Mouse (Mus musculus) layer of hippocampus, adult 2 months (tissue): ENCODE measurements around the gene Rars2. TPM values are rescaled to one million over a fixed set of nuclear protein-coding genes. Genes with fewer than 3 reads are reported as not detected.

ENCODE experiments used
- DNase-seq, 2 experiments: peaks; one replicate each; pipeline ENCODE4 v3.0.0; 2022; ENCODE audit warnings: low spot score in 2 of 2
- H3K27ac ChIP-seq: fragments of 200-600 bp; 2 replicates; pipeline ENCODE4 v1.8.1; 2022
- H3K4me3 ChIP-seq: fragments of 200-600 bp; 2 replicates; pipeline ENCODE4 v1.8.1; 2022; ENCODE audit warnings: mild to moderate bottlenecking
- CTCF ChIP-seq: fragments of 200-600 bp; conservative IDR thresholded peaks from 2 replicates; pipeline ENCODE4 v1.8.1; 2022; ENCODE audit warnings: antibody characterized with exemption, mild to moderate bottlenecking, moderate library complexity
- total RNA-seq, 2 experiments: library from RNA; stranded (reverse); gene quantifications; 2 replicates each; pipeline ENCODE4 v1.2.3; 2021

Rars2 gene
- total RNA-seq, 2 experiments from 2014 or later, result 24.2 to 28.5 TPM

GRCm38 (mm10) chr4:34661927-34662326 is 47.2 kb downstream of the Rars2 start:
- no peak for TF ChIP-seq CTCF
- no peak overlapping the region for H3K27ac ChIP-seq
- no peak for DNase-seq
- no peak overlapping the region for H3K4me3 ChIP-seq

GRCm38 (mm10) chr4:34667923-34668322 is 53.2 kb downstream of the Rars2 start:
- Histone ChIP-seq H3K27ac (no peak overlapping the region), H3K4me3 (no peak overlapping the region)
- no peak for TF ChIP-seq CTCF
- no peak for DNase-seq

- H3K4me3 ChIP-seq, result no peak overlapping the region
- no peak overlapping the region for H3K27ac ChIP-seq
- DNase-seq, result no peak
- TF ChIP-seq CTCF, result no peak
Measured at GRCm38 (mm10) chr4:34673721-34674120, 59.0 kb downstream of the Rars2 start.

- DNase-seq, result no peak
- no peak overlapping the region for H3K27ac ChIP-seq
- H3K4me3 ChIP-seq, result no peak overlapping the region
- peak; percentile 35 for TF ChIP-seq CTCF
Measured at GRCm38 (mm10) chr4:34680530-34680929, 65.8 kb downstream of the Rars2 start.

GRCm38 (mm10) chr4:34686874-34687567 is 72.3 kb downstream of the Rars2 start, which contains the start of gene Slc35a1:
Gene Slc35a1, minus strand, starts transcription at chr4:34687438.
- Histone ChIP-seq H3K27ac (peak within 1 kb of the TSS; percentile 97), H3K4me3 (peak within 1 kb of the TSS; percentile 69)
- DNase-seq, result peak; percentile 93 to 95
- peak; percentile 42 for TF ChIP-seq CTCF

GRCm38 (mm10) chr4:34688021-34688420 is 73.3 kb downstream of the Rars2 start:
- no peak for DNase-seq
- no peak overlapping the region for H3K27ac ChIP-seq
- H3K4me3 ChIP-seq, result no peak overlapping the region
- no peak for TF ChIP-seq CTCF

GRCm38 (mm10) chr4:34701528-34701927 is 86.8 kb downstream of the Rars2 start:
- TF ChIP-seq CTCF, result peak; percentile 72
- Histone ChIP-seq H3K4me3 (no peak overlapping the region), H3K27ac (no peak overlapping the region)
- DNase-seq, result peak in 1 of 2 experiments; percentile 25

- DNase-seq, result no peak
- TF ChIP-seq CTCF, result no peak
- Histone ChIP-seq H3K27ac (no peak overlapping the region), H3K4me3 (no peak overlapping the region)
Measured at GRCm38 (mm10) chr4:34702231-34702630, 87.5 kb downstream of the Rars2 start.

- no peak for DNase-seq
- peak; percentile 35 for TF ChIP-seq CTCF
Measured at GRCm38 (mm10) chr4:34703029-34703428, 88.3 kb downstream of the Rars2 start.

GRCm38 (mm10) chr4:34707248-34707647 is 92.5 kb downstream of the Rars2 start:
- no peak for DNase-seq
- TF ChIP-seq CTCF, result no peak
- Histone ChIP-seq H3K27ac (no peak overlapping the region), H3K4me3 (no peak overlapping the region)

More at GRCm38 (mm10) chr4:34703029-34703428, 88.3 kb downstream of the Rars2 start:
- no peak overlapping the region for H3K27ac ChIP-seq
- no peak overlapping the region for H3K4me3 ChIP-seq

- no peak for TF ChIP-seq CTCF
- no peak overlapping the region for H3K27ac ChIP-seq
- no peak for DNase-seq
- no peak overlapping the region for H3K4me3 ChIP-seq
Measured at GRCm38 (mm10) chr4:34708127-34708526, 93.4 kb downstream of the Rars2 start.

Other genes starting within 250 kb of the Rars2 start
- gene Akirin2, start 64.0 kb upstream of the Rars2 start, total RNA-seq, result 100 to 1,000 TPM in 1 of 2 experiments, 10 to 100 TPM in 1; 96.0 to 103 TPM
- 10 to 100 TPM; 59.1 to 64.4 TPM for gene Orc3, start within 50 bp of the Rars2 start, total RNA-seq
- gene Slc35a1, start 72.5 kb downstream of the Rars2 start, total RNA-seq, result 10 to 100 TPM; 18.0 to 21.4 TPM
- 1 to 10 TPM; 1.4 to 1.7 TPM for gene Cfap206, start 115.2 kb downstream of the Rars2 start, total RNA-seq
- gene Gm136, start 141.3 kb downstream of the Rars2 start, total RNA-seq, result not detected
- gene Smim8, start 163.5 kb downstream of the Rars2 start, total RNA-seq, result 10 to 100 TPM; 22.7 to 22.8 TPM